Mouse (Mus musculus) cerebral cortex, adult 2 months (tissue): Measurements from ENCODE around the gene Atp8a1.

Experiments
- WGBS: fragments of 180-500 bp; shearing (Covaris S2); methylation state at CpG from one replicate; pipeline ENCODE4 v1.1.7; 2018; 5-methylcytosine and 5-hydroxymethylcytosine counted together

Gene Atp8a1

DNA sequence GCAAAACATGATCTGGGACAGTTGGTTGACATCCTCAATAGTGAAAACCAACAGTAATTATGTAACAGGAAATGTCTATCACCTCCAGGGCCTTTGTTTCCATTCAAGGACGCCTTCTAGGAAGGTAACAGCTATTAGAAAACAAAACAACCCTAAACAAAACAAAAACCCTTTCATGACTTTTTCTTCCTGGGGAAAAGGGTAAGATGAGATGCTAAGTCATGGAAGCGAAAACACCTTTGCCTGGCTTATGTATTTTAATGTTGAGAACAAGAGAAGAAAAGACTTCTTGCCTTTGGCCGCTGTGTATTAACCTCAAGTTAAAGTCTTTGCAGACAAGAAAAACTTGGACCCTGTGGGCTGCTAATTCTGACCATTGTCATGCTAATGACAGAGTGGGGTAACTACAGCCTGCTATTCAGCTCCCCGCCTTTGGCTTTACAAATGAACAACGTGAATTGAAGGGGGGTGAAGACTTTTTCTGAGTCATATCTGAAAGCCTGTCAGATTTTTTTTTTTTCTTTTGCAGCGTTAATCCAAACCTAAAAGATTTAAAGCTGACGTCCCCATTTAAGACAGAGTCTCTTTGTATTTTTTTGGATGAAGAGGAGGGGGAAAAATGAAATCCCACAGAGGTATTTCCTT, 214.0 kb downstream of the Atp8a1 start:
- 44% methylated on average over 7 of the region's 7 CpGs for WGBS

- 96% methylated on average over 12 of the region's 12 CpGs for WGBS
Measured at GRCm38 (mm10) chr5:67631261-67631660, 216.0 kb downstream of the Atp8a1 start.

DNA sequence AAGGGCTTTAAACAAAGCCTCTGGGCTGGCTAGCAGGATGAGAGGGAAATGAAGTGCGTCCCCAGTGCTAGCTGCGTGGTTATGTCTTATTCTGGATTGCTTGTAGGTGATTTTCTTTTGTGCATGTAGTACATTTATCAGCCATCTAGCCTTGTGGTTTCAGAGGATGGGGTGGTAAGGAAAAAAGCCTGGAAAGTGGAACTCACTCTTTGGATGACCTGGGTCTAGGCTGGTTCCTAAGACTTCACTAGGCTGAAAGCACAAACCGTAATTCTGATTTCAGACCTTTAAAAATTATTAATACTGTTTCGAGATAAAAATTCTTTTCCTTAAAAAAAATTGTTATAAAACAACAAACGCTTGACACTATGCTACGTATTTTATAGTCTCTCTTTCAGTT, 217.4 kb downstream of the Atp8a1 start:
- WGBS: 93% methylated on average over 6 of the region's 6 CpGs

- 82% methylated on average over 7 of the region's 7 CpGs for WGBS
Measured at GRCm38 (mm10) chr5:67629440-67629839, 217.8 kb downstream of the Atp8a1 start.

DNA sequence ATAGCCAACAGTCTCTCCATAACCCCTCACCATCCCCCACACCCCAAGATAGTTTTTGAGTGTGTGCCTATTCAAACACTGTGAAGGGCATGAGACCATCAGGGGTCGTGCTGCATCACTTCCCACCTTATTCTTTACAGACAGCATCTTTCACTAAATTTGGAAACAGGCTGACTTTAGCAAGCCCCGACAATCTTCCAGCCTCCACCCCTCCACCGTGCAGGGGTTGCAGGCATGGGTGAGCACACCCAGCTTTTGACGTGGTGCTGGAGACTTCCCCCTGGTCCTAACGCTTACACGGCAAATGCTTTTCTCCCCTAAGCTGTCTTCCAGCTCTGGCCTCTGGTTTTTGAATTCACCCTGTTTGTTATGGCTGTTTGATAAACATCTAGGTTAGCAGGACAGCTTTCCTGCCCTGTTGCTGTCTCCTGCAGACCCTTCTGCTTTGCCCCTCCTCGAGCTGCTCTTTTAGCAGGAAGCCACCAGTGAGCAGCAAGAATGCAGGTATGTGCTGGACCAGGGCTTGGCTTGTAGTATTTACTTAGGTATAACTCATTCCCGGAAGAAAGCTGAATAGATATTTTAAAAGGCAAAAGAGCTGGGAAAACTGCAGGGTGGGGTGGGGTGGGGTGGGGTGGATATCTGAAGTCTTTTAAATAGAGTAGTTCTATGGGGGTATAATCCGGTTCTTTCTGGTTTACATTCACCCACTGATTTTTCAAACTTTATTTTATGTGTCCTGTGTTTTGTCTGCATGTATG, 218.9 kb downstream of the Atp8a1 start:
- 77% methylated on average over 9 of the region's 9 CpGs for WGBS

DNA sequence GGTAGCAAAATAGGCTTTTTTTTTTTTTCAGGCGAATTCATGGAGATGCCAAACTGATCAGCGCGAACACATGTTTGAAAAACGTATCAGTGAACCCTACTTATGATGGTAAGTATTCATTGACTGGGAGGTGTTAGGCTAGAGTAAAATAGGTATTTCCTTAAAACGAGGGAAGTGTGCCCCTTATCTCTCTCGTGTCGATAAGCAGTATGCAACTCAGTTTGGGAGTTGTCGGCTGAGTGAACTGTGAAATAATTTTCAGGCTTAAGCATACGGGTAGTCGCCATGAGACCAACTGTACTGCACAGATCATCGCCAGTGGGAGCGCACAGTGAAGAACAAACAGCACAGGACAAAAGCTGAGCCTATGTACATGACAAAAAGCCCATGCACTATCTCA, 226.0 kb downstream of the Atp8a1 start:
- WGBS: 90% methylated on average over 12 of the region's 12 CpGs

DNA sequence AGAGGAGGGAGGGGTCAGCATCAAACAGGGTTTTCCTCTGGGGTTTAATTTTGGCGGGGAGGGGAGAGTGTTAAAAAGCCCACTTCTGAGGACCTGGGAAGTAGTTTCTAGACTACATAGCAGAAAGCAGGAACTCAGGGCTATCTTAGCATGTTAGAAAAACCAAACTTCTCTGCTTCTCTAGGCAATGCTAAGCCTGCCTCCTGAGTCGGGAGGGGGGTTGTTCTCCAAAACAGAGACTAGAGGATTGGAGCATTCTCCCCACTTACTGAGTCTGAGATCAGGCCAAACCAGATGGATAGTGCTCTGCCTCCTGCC, 237.8 kb downstream of the Atp8a1 start:
- WGBS: 55% methylated on average over 2 of the region's 2 CpGs

GRCm38 (mm10) chr5:67608674-67609519, 238.3 kb downstream of the Atp8a1 start:
- 25% methylated on average over 31 of the region's 31 CpGs for WGBS

DNA sequence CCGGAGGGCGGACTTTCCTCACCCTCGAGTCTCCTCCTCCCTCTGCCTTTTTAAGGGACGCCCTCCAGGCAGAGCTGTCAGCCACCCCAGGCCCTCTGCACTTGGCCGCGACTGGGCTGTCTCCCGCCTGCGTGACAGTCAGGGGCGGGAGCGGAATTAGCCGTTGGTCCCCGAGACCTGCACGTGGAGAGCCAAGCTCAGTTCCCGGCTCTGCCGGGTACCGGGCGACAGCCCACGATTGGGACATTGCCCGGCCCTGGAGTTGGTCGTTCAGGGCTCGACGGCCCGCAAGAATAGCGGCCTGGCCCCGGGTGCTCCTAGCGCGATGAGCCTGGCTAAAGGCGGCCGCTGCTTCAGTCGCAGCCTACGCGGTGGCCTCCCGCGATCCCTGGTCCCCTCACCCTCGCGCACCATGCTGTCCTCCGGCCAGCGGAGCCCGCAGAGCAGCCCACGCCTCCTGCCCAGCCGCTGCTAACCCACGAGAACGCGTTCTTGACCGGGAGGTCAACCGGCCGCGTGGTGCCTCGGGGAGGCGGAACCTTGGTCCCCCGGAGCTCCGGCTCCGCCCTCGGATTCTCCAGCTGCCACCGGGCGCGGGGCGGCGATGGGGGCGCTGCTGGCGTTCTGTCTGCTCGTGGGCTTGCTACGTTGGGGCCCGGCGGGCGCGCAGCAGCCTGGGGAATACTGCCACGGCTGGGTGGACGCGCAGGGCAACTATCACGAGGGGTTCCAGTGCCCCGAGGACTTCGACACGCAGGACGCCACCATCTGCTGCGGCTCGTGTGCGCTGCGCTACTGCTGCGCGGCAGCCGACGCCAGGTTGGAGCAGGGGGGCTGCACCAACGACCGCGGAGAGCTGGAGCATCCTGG, 239.2 kb downstream of the Atp8a1 start, which contains the start of gene Shisa3:
Gene Shisa3 (plus strand): TSS at position 79 of the 870 bp plus-strand sequence.
- under 1% methylated on average over 86 of the region's 86 CpGs for WGBS

- 5% methylated on average over 66 of the region's 66 CpGs for WGBS
Measured at GRCm38 (mm10) chr5:67606916-67607803, 240.1 kb downstream of the Atp8a1 start.

- 61% methylated on average over 5 of the region's 5 CpGs for WGBS
Measured at GRCm38 (mm10) chr5:67605951-67606350, 241.3 kb downstream of the Atp8a1 start.

DNA sequence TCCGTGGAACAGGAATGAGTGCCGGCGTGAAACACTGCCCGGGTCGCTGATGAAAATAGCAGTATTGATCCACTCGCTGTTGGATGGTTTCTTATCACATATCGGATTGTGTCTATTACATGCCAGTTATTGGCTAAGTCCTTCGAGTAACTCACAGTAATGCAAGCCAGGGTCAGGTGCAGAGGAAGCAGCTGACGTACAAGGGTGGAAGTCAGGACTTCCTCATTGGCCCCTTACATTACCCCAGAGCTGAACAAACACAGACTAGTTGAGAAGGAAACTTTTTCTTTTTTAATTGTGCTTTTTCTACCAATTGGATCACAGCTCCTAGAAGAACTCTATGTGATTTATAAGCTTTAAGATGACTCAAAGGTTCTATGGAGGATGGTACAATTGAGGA, 247.3 kb downstream of the Atp8a1 start:
- 94% methylated on average over 9 of the region's 9 CpGs for WGBS

GRCm38 (mm10) chr5:67595629-67596028, 251.6 kb downstream of the Atp8a1 start:
- 87% methylated on average over 7 of the region's 7 CpGs for WGBS

DNA sequence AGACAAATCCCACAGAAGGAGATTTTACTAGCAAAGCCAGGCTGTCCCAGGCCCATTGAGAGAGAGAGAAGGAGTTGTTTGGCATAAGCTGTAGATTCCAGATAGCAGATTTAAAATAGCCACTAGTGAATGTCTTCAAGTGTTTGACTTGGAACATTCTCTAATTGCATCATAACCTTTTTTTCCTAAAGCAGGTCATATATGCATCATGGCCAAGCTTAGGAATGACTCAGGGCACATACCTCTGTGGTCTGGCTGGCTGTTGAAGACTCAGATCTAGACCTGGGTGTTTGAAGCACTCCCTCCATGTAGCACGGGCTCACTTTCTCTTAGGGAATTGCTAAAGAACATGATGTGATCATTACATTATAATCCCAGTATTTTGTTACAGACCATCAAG, 252.2 kb downstream of the Atp8a1 start:
- WGBS: 97% methylated on average over 1 of the region's 1 CpGs

- WGBS: 49% methylated on average over 6 of the region's 6 CpGs
Measured at GRCm38 (mm10) chr5:67579725-67580633, 267.3 kb downstream of the Atp8a1 start.

DNA sequence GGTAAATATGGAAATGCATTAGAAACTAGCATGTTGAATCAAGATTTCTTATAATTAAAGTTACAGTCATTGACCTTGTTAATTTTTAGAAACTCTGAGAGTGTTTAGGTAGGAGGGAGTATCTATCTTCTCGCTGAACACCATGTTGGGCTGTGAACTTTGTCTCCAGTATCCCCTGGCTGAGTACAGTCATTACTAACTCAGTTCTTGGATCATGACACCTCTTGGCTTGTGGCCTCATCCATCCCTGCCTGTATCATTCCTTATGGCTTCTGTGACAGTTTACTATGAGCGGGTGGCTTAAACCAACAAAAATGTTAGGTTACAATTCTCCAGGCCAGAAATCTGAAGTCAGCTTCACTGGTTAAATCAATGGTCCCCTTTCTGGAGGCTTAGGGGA, 271.5 kb downstream of the Atp8a1 start:
- WGBS: 98% methylated on average over 2 of the region's 2 CpGs

DNA sequence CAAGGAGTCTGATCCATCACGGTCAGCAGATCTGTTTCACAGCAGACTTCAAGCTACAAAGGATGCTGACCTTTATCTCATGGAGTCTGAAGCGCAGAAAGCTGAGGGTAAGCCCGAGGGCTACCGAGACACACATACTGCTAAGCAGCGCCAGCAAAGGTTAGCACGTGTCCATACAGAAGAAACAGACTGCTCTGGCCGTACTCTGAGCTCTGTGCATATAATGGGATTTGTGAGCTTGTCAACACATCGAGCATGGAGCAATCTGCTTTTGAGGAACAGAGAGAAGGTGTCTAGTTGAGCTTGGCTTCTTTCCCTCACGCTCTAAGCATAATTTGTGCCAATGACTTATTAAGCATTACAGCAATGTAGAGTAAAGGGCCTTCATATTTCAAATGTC, 273.2 kb downstream of the Atp8a1 start:
- 90% methylated on average over 9 of the region's 9 CpGs for WGBS

GRCm38 (mm10) chr5:67572552-67573155, 274.6 kb downstream of the Atp8a1 start:
- WGBS: 75% methylated on average over 6 of the region's 6 CpGs
